Mouse (Mus musculus): ENCODE results near the gene Smim8. TPM values are rescaled to one million over a fixed set of nuclear protein-coding genes. Genes with fewer than 3 reads are reported as not detected.

Gene Smim8
- polyA plus RNA-seq, 2 experiments = 20.1 to 50.2 TPM

DNA sequence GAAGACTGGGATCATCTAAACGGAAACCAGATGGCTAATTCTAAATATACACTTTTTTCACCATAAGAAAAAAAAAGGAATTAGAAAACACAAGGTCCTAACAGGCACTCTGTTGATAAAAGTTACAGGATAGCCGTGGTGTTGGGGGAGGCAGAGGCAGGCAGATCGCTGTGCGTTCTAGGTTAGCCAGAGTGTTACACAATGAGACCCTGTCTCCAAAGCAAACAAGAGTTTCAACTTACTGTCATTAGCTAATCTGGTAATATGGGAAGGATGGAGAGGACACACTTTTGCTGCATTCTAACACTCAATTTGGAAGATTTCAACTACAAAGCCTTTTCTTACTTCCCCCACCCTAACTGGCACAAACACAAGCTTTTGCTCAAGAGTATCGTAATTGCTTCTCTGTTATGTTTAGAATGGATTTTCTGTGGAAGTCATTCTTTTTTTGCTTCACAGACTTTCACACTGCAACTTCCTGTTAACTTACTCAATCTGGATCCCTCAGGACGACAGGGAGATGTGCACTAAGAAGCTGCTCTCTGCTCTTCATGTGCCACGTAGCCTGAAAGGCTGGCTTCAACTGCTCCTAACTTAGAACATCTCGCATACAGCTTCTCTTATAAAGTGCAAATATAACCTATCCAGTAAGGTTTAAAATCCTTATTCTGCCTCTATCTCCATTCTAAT is 19.2 kb upstream of the Smim8 start:
- Histone ChIP-seq H3K4me3 (replicated peaks; ENCODE audit: low read length) (no peak overlapping the region), H3K27me3 (ENCODE audit: control insufficient read depth, insufficient read depth, low read length) (no peaks in the 10 kb centered on the region), H3K27ac (replicated peaks; ENCODE audit: low read depth, low read length) (no peak overlapping the region), H3K9me3 (ENCODE audit: control insufficient read depth, low read length) (no peaks in the 10 kb centered on the region), H3K9ac (ENCODE audit: low read depth, low read length, severe bottlenecking) (no peak overlapping the region), H3K4me1 (ENCODE audit: control insufficient read depth, insufficient read depth, low read length) (peaks cover 13% of the 10 kb centered on the region; the same call in 1 of the 2 replicates), H3K36me3 (ENCODE audit: control insufficient read depth, insufficient read depth, low read length) (peaks cover 6% of the 10 kb centered on the region; the same call in 1 of the 2 replicates), H3K4me2 (replicated peaks; ENCODE audit: low read depth, low read length, severe bottlenecking) (no peak overlapping the region)
- TF ChIP-seq POLR2A (IDR thresholded peaks at IDR 0.05; ENCODE audit: borderline replicate concordance, extremely low read depth, insufficient read depth, insufficient read length) = no peak
- WGBS = 77% methylated on average over 8 of the region's 8 CpGs
- ATAC-seq (ENCODE audit: low FRiP score, low read depth) (no peak), DNase-seq (ENCODE audit: low spot score) (no peak)

DNA sequence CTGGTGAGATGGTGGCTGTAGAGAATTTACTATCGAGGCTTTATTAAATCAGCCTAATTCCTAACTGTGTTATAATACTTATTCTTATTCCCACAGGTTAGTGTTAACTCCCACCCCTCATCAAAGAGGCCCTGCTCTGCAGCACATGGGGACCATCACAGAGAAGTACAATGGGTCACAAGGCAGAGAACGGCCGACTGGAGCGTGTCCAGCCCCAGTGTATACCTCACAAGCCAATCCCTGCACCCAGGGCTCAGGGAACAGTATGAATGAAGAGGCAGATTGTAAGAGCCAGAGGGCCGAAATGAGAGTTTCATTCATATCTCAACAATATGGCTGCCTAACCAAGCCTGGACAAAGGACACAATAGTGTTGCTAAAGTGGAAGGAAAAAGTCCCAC is 18.1 kb upstream of the Smim8 start:
- ATAC-seq (ENCODE audit: low FRiP score, low read depth) (no peak), DNase-seq (ENCODE audit: low spot score) (no peak)
- TF ChIP-seq POLR2A (IDR thresholded peaks at IDR 0.05; ENCODE audit: borderline replicate concordance, extremely low read depth, insufficient read depth, insufficient read length) = no peak
- no peaks in the 10 kb centered on the region for H3K9me3 ChIP-seq (ENCODE audit: control insufficient read depth, low read length)
- H3K9ac ChIP-seq (ENCODE audit: low read depth, low read length, severe bottlenecking) = no peak overlapping the region
- no peak overlapping the region for H3K27ac ChIP-seq (replicated peaks; ENCODE audit: low read depth, low read length)
- 62% methylated on average over 5 of the region's 5 CpGs for WGBS
- H3K4me1 ChIP-seq (ENCODE audit: control insufficient read depth, insufficient read depth, low read length) = peaks cover 13% of the 10 kb centered on the region; the same call in 1 of the 2 replicates
- no peaks in the 10 kb centered on the region for H3K27me3 ChIP-seq (ENCODE audit: control insufficient read depth, insufficient read depth, low read length)
- no peak overlapping the region for H3K4me2 ChIP-seq (replicated peaks; ENCODE audit: low read depth, low read length, severe bottlenecking)
- H3K36me3 ChIP-seq (ENCODE audit: control insufficient read depth, insufficient read depth, low read length) = no peaks in the 10 kb centered on the region
- no peak overlapping the region for H3K4me3 ChIP-seq (replicated peaks; ENCODE audit: low read length)

DNA sequence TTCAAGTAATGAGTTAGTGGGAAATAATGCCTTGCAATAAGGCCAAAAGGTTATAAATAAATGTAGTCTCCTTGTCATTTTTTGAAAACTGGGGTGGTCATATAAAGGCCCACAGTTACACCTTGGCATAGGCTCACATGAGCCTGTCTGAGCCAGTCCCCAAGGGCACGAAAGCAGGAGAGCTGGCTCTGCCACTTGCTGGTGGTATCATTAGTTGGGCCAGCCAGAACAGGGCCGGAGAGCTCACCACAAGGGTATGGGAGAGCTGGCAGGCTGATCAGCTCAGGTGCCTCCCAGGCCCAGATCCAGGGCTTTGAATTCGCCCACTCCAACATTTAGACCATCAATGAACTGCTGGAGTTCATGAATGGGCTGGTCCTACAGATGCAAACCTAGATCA is 8.3 kb upstream of the Smim8 start:
- WGBS = 81% methylated on average over 3 of the region's 3 CpGs

DNA sequence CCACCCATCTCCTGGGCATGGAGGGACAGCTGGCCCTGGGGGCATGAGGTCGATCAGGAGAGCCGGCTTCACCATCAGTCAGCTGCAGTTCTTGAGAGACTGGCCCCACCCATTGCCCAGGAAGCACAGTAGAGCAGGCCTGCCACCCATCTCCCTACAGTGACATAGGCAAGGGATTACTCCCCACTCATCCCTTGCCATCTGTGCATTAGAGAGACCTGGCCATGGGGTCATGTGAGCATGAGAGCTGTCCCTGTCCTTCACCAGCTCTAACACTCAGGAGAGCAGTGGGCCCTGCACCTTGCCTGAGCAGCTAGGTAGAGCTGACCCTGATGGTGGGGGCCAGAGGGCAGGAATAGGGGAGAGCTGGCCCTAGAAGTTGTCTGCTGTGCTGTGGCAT is 7.4 kb upstream of the Smim8 start:
- no peak for TF ChIP-seq POLR2A (IDR thresholded peaks at IDR 0.05; ENCODE audit: borderline replicate concordance, extremely low read depth, insufficient read depth, insufficient read length)
- H3K27me3 ChIP-seq (ENCODE audit: control insufficient read depth, insufficient read depth, low read length) = no peaks in the 10 kb centered on the region
- H3K4me3 ChIP-seq (replicated peaks; ENCODE audit: low read length) = no peak overlapping the region
- H3K4me1 ChIP-seq (ENCODE audit: control insufficient read depth, insufficient read depth, low read length) = no peaks in the 10 kb centered on the region
- H3K9me3 ChIP-seq (ENCODE audit: control insufficient read depth, low read length) = no peaks in the 10 kb centered on the region
- H3K4me2 ChIP-seq (replicated peaks; ENCODE audit: low read depth, low read length, severe bottlenecking) = no peak overlapping the region
- H3K36me3 ChIP-seq (ENCODE audit: control insufficient read depth, insufficient read depth, low read length) = no peaks in the 10 kb centered on the region
- H3K27ac ChIP-seq (replicated peaks; ENCODE audit: low read depth, low read length) = no peak overlapping the region
- no peak for ATAC-seq (ENCODE audit: low FRiP score, low read depth)
- H3K9ac ChIP-seq (ENCODE audit: low read depth, low read length, severe bottlenecking) = no peak overlapping the region
- DNase-seq (ENCODE audit: low spot score) = no peak
- WGBS = 64% methylated on average over 2 of the region's 2 CpGs

More for the DNA sequence above, 8.3 kb upstream of the Smim8 start:
- no peak overlapping the region for H3K27ac ChIP-seq (replicated peaks; ENCODE audit: low read depth, low read length)
- no peak overlapping the region for H3K4me3 ChIP-seq (replicated peaks; ENCODE audit: low read length)
- no peak overlapping the region for H3K4me2 ChIP-seq (replicated peaks; ENCODE audit: low read depth, low read length, severe bottlenecking)
- H3K27me3 ChIP-seq (ENCODE audit: control insufficient read depth, insufficient read depth, low read length) = no peaks in the 10 kb centered on the region
- H3K9me3 ChIP-seq (ENCODE audit: control insufficient read depth, low read length) = no peaks in the 10 kb centered on the region
- no peaks in the 10 kb centered on the region for H3K4me1 ChIP-seq (ENCODE audit: control insufficient read depth, insufficient read depth, low read length)
- DNase-seq (ENCODE audit: low spot score) (no peak), ATAC-seq (ENCODE audit: low FRiP score, low read depth) (no peak)
- no peak for TF ChIP-seq POLR2A (IDR thresholded peaks at IDR 0.05; ENCODE audit: borderline replicate concordance, extremely low read depth, insufficient read depth, insufficient read length)
- H3K36me3 ChIP-seq (ENCODE audit: control insufficient read depth, insufficient read depth, low read length) = no peaks in the 10 kb centered on the region
- no peak overlapping the region for H3K9ac ChIP-seq (ENCODE audit: low read depth, low read length, severe bottlenecking)

DNA sequence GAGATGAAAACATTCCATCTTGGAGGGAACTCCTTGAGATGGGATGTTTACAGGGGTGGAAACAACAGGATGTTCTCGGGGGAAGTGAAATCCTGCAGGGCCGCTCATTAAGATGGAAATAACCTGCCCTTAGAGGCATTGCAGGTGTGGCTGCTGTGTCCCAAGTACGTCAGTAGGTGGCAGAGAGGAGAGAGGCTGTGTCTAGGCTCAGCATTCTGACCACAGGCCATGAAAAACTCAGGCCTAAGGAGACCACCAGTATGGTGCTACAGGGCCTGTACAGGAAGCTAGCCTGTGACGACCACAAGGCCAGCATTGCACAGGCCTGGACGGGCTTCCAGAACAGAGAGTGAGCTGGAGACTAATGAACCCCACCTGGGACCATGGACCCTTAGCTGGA is 6.6 kb upstream of the Smim8 start:
- Histone ChIP-seq H3K4me2 (replicated peaks; ENCODE audit: low read depth, low read length, severe bottlenecking) (no peak overlapping the region), H3K9ac (ENCODE audit: low read depth, low read length, severe bottlenecking) (no peak overlapping the region), H3K9me3 (ENCODE audit: control insufficient read depth, low read length) (no peaks in the 10 kb centered on the region), H3K4me3 (replicated peaks; ENCODE audit: low read length) (no peak overlapping the region), H3K36me3 (ENCODE audit: control insufficient read depth, insufficient read depth, low read length) (no peaks in the 10 kb centered on the region), H3K4me1 (ENCODE audit: control insufficient read depth, insufficient read depth, low read length) (no peaks in the 10 kb centered on the region), H3K27me3 (ENCODE audit: control insufficient read depth, insufficient read depth, low read length) (no peaks in the 10 kb centered on the region), H3K27ac (replicated peaks; ENCODE audit: low read depth, low read length) (no peak overlapping the region)
- TF ChIP-seq POLR2A (IDR thresholded peaks at IDR 0.05; ENCODE audit: borderline replicate concordance, extremely low read depth, insufficient read depth, insufficient read length) = no peak
- ATAC-seq (ENCODE audit: low FRiP score, low read depth) = no peak
- no peak for DNase-seq (ENCODE audit: low spot score)
- WGBS = 55% methylated on average over 5 of the region's 5 CpGs
